Mouse (Mus musculus) lung, embryonic 14.5 days (tissue): Measurements from ENCODE around the gene Med19. TPM values are rescaled to one million over a fixed set of nuclear protein-coding genes. Genes with fewer than 3 reads are reported as not detected.

Experiments used
- ATAC-seq: fragments of 200-750 bp; cut with Nextera tagmentation; 2 replicates; pipeline ENCODE4 v1.8.0; 2017; ENCODE audit warnings: mild to moderate bottlenecking, moderate TSS enrichment, moderate library complexity; ENCODE audit not compliant: insufficient read depth
- DNase-seq: peaks from one replicate; pipeline ENCODE4 v3.0.0-alpha.2; 2015
- H3K27ac ChIP-seq: fragments of 300-500 bp; sonication (generic); 2 replicates; pipeline ENCODE4 v1.5.1; 2014; ENCODE audit warnings: low read depth, mild to moderate bottlenecking, moderate library complexity
- H3K27me3 ChIP-seq: fragments of 300-500 bp; sonication (generic); 2 replicates; pipeline ENCODE4 v1.6.1; 2014; ENCODE audit warnings: low read length, control low read depth; ENCODE audit not compliant: insufficient read depth
- H3K36me3 ChIP-seq: fragments of 300-500 bp; sonication (generic); 2 replicates; pipeline ENCODE4 v1.6.1; 2014; ENCODE audit warnings: control low read depth; ENCODE audit not compliant: insufficient read depth
- H3K4me1 ChIP-seq: fragments of 300-500 bp; sonication (generic); 2 replicates; pipeline ENCODE4 v1.6.1; 2014; ENCODE audit warnings: antibody characterized with exemption, control low read depth; ENCODE audit not compliant: insufficient read depth
- H3K4me2 ChIP-seq: fragments of 300-500 bp; sonication (generic); 2 replicates; pipeline ENCODE4 v1.6.1; 2014; ENCODE audit warnings: mild to moderate bottlenecking
- H3K4me3 ChIP-seq: fragments of 300-500 bp; sonication (generic); 2 replicates; pipeline ENCODE4 v1.5.1; 2014; ENCODE audit warnings: low read depth, low read length
- H3K9ac ChIP-seq: fragments of 300-500 bp; sonication (generic); 2 replicates; pipeline ENCODE4 v1.6.1; 2014
- H3K9me3 ChIP-seq: fragments of 300-500 bp; sonication (generic); 2 replicates; pipeline ENCODE4 v1.6.1; 2016; ENCODE audit warnings: low read depth, low read length, control low read depth
- CTCF ChIP-seq: IDR thresholded peaks from 2 replicates; pipeline ENCODE4 v1.5.1; 2016; ENCODE audit warnings: antibody characterized with exemption, low read depth
- WGBS: fragments of 180-500 bp; shearing (Covaris S2); extraction: QIAGEN DNeasy Blood & Tissue Kit; methylation state at CpG from one replicate; pipeline ENCODE4 v1.1.7; 2014; 5-methylcytosine and 5-hydroxymethylcytosine counted together
- polyA plus RNA-seq: library from polyadenylated mRNA; unstranded; fragments of >200 nt; fragmentation: Nextera tagmentation; extraction: Ambion mirVana; gene quantifications from 2 replicates; pipeline ENCODE4 v1.2.1, GENCODE M21; 2014

Med19 gene
- polyA plus RNA-seq, 1 experiment from 2014 or later, result 44.8 TPM

- Histone ChIP-seq H3K36me3 (peaks cover 63% of the 10 kb centered on the region), H3K9me3 (no peaks in the 10 kb centered on the region), H3K4me3 (no peak overlapping the region), H3K4me2 (no peak overlapping the region), H3K9ac (no peak overlapping the region), H3K4me1 (no peaks in the 10 kb centered on the region), H3K27ac (no peak overlapping the region), H3K27me3 (no peaks in the 10 kb centered on the region)
- no peak for DNase-seq
- no peak for TF ChIP-seq CTCF
- 75% methylated on average over 1 of the region's 1 CpGs for WGBS
- no peak for ATAC-seq
Measured at GRCm38 (mm10) chr2:84707523-84707922, 29.3 kb downstream of the Med19 start.

- no peak for ATAC-seq
- H3K9ac ChIP-seq, result no peak overlapping the region
- 92% methylated on average over 2 of the region's 2 CpGs for WGBS
- no peak for DNase-seq
- H3K4me1 ChIP-seq, result no peaks in the 10 kb centered on the region
- TF ChIP-seq CTCF, result no peak
- H3K4me3 ChIP-seq, result no peak overlapping the region
- H3K27me3 ChIP-seq, result no peaks in the 10 kb centered on the region
- no peaks in the 10 kb centered on the region for H3K9me3 ChIP-seq
- no peak overlapping the region for H3K4me2 ChIP-seq
- no peak overlapping the region for H3K27ac ChIP-seq
- H3K36me3 ChIP-seq, result peaks cover 46% of the 10 kb centered on the region
Measured at GRCm38 (mm10) chr2:84711898-84712297, 33.7 kb downstream of the Med19 start.

GRCm38 (mm10) chr2:84714422-84714810, 36.2 kb downstream of the Med19 start:
- under 1% methylated on average over 26 of the region's 26 CpGs for WGBS
- ATAC-seq, result peak; percentile 26
- H3K4me1 ChIP-seq, result no peaks in the 10 kb centered on the region

DNA sequence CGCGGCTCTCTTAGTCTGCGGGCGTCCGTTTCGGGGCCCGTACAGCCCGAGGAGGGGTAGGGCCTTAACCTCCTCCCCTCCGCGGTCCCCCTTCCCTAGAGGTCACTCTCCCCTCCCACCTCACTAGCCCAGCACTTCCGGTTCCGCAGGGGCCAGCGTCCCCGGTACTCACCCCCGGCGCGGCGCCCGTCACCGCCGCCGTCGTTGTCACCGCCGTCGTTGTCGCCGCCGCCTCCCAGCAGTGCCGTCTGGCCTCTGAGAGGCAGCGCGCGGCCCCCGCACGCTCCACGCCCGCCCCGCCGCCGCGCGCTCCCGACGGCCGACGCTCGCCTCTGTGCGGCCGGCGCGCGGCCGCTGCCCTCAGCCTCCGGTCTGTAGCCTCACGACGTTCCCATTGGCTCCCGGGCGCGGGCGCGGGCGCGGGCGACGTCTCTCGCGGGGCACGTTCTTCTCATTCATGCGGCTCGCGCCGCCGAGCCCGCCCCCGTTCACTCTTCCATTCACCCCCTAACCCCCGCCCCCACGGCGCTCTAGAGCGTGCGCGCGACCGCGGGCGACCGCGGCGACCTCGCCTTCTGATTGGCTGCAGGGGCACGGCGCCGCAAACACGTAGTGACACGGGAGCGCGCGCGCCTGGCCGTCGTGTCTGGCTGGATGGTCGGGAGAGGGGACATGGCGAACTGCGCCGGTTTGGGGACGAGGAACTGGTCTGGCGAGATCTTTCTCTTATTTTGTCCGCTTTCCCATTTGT, 36.8 kb downstream of the Med19 start, which contains the start of gene Zdhhc5:
Zdhhc5 (minus strand) TSS at position 370 of the 751 bp plus-strand sequence.
- H3K36me3 ChIP-seq, result peaks cover 20% of the 10 kb centered on the region

More at GRCm38 (mm10) chr2:84714422-84714810, 36.2 kb downstream of the Med19 start:
- no peak for DNase-seq
- Histone ChIP-seq H3K27ac (peak overlapping the region; percentile 97), H3K4me3 (peak overlapping the region; percentile 95), H3K9ac (peak overlapping the region; percentile 96), H3K4me2 (peak overlapping the region; percentile 70), H3K27me3 (no peaks in the 10 kb centered on the region), H3K9me3 (no peaks in the 10 kb centered on the region), H3K36me3 (peaks cover 25% of the 10 kb centered on the region)
- TF ChIP-seq CTCF, result no peak

DNA sequence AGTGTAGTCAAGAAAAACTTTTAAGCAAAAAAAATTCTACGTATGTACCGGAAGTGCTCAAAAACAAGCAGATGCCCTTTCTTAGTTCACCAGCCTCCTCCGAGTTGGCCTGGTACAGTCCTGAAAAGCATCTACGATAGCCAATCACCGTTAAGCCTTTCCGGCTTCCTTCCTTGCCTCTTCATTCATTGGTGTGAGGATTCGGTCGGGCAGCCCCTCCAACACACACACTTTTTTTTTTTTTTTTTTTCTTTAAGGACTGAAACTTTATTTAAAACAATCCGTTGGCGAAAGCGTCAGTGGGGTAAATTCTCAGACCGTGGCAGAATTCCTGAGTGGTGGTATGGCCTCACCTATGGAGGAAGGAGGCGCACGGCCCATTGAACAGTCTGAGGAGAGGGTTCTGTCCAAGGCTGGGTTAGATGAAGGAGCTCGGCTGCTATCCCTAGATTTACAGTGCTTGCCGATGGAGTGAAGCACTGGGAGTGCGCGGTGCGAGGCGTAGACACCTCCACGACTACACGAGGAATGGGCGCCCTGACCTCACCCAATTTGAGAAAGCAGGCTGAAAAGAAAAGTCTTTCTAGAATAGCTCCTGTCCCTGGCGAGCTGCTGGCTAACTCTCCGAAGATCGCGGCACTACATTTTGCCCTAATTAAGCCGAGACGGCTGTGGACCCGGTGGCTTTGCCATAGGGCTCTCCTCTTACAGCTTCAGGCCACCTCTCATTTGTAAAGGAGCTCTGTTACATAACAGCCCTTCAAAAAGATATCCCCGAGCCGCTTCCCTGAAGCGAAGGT, 37.6 kb downstream of the Med19 start:
- ATAC-seq (peak; percentile 97), DNase-seq (peak; percentile 95)
- 0% methylated on average over 33 of the region's 33 CpGs for WGBS
- H3K4me1 ChIP-seq, result no peaks in the 10 kb centered on the region
- peak overlapping the region; percentile 95 for H3K4me3 ChIP-seq
- no peak for TF ChIP-seq CTCF
- no peaks in the 10 kb centered on the region for H3K9me3 ChIP-seq
- no peaks in the 10 kb centered on the region for H3K27me3 ChIP-seq
- peak overlapping the region; percentile 36 for H3K9ac ChIP-seq
- H3K36me3 ChIP-seq, result peaks cover 12% of the 10 kb centered on the region
- H3K4me2 ChIP-seq, result peak overlapping the region; percentile 60
- peak overlapping the region; percentile 97 for H3K27ac ChIP-seq

More for the DNA sequence above, 36.8 kb downstream of the Med19 start, which contains the start of gene Zdhhc5:
- WGBS, result under 1% methylated on average over 105 of the region's 107 CpGs
- peak within 1 kb of the TSS; percentile 96 for H3K9ac ChIP-seq
- ATAC-seq (peak; percentile 96), DNase-seq (peak; percentile 98)
- H3K27me3 ChIP-seq, result no peaks in the 10 kb centered on the region
- TF ChIP-seq CTCF, result no peak
- H3K27ac ChIP-seq, result peak within 1 kb of the TSS; percentile 97
- H3K4me3 ChIP-seq, result peak within 1 kb of the TSS; percentile 95
- H3K4me2 ChIP-seq, result peak within 1 kb of the TSS; percentile 70
- H3K4me1 ChIP-seq, result no peaks in the 10 kb centered on the region
- H3K9me3 ChIP-seq, result no peaks in the 10 kb centered on the region

DNA sequence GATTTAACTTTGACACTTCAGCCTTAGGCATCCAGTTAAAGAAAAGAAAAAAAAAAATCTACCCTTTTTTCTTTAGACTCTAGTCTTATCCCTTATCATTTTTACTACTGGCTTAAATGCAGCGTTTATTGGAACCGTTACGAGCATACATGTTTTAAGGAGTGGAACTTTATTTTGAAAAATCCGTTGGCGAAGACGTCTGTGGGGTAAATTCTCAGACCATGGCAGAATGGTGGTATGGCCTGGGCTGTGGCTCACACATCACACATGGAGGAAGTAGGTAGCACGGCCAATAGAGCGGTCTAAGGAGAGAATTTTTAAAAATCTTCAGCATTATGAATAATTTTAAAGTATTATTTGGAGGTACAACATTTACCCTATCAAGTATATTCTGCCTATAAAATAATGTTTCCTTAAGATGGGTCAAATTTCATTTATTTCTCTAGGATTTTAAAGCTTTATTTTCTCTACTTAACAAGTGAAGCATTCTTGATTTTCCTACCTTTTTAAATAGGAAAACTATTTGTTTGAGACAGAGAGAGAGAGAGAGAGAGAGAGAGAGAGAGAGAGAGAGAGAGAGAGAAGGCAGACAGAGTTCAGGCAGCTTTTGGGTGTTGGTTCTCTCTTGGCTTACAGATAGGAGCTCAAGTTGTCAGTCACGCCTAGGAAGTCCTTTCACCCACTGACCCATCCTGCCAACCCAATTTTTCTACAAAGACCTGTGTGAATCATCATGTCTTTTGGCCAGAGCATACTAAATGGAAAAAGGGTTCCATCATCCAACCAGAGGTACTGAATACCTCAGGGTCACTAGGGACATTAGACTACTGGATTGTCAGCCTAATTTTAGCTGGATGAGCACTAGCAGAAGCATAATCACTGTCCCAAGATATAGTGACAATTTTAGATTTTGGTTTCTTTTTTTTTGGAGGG, 38.5 kb downstream of the Med19 start:
- peak overlapping the region; percentile 60 for H3K4me2 ChIP-seq
- peak overlapping the region; percentile 95 for H3K4me3 ChIP-seq
- H3K4me1 ChIP-seq, result no peaks in the 10 kb centered on the region
- 23% methylated on average over 9 of the region's 9 CpGs for WGBS
- TF ChIP-seq CTCF, result no peak
- H3K36me3 ChIP-seq, result peaks cover 12% of the 10 kb centered on the region; the same call in 1 of the 2 replicates
- H3K9ac ChIP-seq, result peak overlapping the region; percentile 36
- H3K27me3 ChIP-seq, result no peaks in the 10 kb centered on the region
- ATAC-seq, result no peak
- peak overlapping the region; percentile 97; the same call in 1 of the 2 replicates for H3K27ac ChIP-seq
- DNase-seq, result no peak
- no peaks in the 10 kb centered on the region for H3K9me3 ChIP-seq
